Mouse (Mus musculus) kidney, embryonic 15.5 days (tissue): ENCODE measurements around the gene Amotl1. TPM values are rescaled to one million over a fixed set of nuclear protein-coding genes. Genes with fewer than 3 reads are reported as not detected.
A peak's percentile ranks its signal among the peaks of the same experiment; 100 is the strongest.

Experiments
- ATAC-seq: fragments of 200-750 bp; cut with Nextera tagmentation; replicated peaks from 2 replicates; pipeline ENCODE4 v1.8.0; 2017; ENCODE audit warnings: moderate TSS enrichment; ENCODE audit not compliant: low FRiP score
- H3K27ac ChIP-seq: fragments of 300-500 bp; sonication (generic); 2 replicates; pipeline ENCODE4 v1.5.1; 2015; ENCODE audit warnings: mild to moderate bottlenecking, inconsistent platforms
- H3K27me3 ChIP-seq: fragments of 300-500 bp; sonication (generic); 2 replicates; pipeline ENCODE4 v1.6.1; 2015; ENCODE audit warnings: inconsistent platforms
- H3K36me3 ChIP-seq: fragments of 300-500 bp; sonication (generic); 2 replicates; pipeline ENCODE4 v1.6.1; 2015; ENCODE audit warnings: inconsistent platforms
- H3K4me1 ChIP-seq: fragments of 300-500 bp; sonication (generic); 2 replicates; pipeline ENCODE4 v1.6.1; 2015; ENCODE audit warnings: inconsistent platforms
- H3K4me2 ChIP-seq: fragments of 300-500 bp; sonication (generic); 2 replicates; pipeline ENCODE4 v1.6.1; 2015; ENCODE audit warnings: moderate library complexity, mild to moderate bottlenecking, inconsistent platforms
- H3K4me3 ChIP-seq: fragments of 300-500 bp; sonication (generic); replicated peaks from 2 replicates; pipeline ENCODE4 v1.5.1; 2015; ENCODE audit warnings: mild to moderate bottlenecking, inconsistent platforms
- H3K9ac ChIP-seq: fragments of 300-500 bp; sonication (generic); 2 replicates; pipeline ENCODE4 v1.6.1; 2015; ENCODE audit warnings: mild to moderate bottlenecking, inconsistent platforms
- H3K9me3 ChIP-seq: fragments of 300-500 bp; sonication (generic); replicated peaks from 2 replicates; pipeline ENCODE4 v1.6.1; 2016; ENCODE audit warnings: inconsistent platforms
- WGBS: fragments of 180-500 bp; shearing (Covaris S2); methylation state at CpG from one replicate; pipeline ENCODE4 v1.1.7; 2015; ENCODE audit warnings: mixed read lengths; 5-methylcytosine and 5-hydroxymethylcytosine counted together
- polyA plus RNA-seq: library from polyadenylated mRNA; unstranded; fragments of >200 nt; fragmentation: Nextera tagmentation; extraction: Ambion mirVana; gene quantifications from 2 replicates; pipeline ENCODE4 v1.2.1, GENCODE M21; 2015

The Amotl1 gene
- polyA plus RNA-seq, 1 experiment from 2014 or later = 23.3 TPM

DNA sequence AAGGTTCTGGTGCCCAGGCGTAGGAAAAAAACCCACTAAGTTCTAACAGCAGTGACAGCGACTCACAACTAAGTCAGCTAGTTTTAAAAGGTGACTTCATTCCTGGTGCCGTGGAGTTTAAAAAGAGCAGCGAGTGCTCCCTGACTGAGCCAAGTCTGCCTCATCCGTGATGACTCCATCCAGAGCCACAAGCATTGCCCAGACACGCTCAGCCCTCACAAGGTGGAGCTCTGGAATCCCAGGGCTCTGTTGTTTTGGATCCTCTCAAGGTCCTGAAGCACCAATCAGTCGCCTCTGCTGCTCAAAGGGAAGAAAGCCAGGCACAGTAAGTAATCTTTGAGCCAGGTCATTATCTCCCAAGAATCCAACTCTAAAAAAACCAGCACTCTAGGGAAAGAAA is 18.0 kb upstream of the Amotl1 start:
- no peak overlapping the region for H3K9ac ChIP-seq
- H3K27ac ChIP-seq = no peak overlapping the region
- 81% methylated on average over 7 of the region's 7 CpGs for WGBS
- no peaks in the 10 kb centered on the region for H3K4me1 ChIP-seq
- H3K4me2 ChIP-seq = no peak overlapping the region
- no peaks in the 10 kb centered on the region for H3K9me3 ChIP-seq
- no peak overlapping the region for H3K4me3 ChIP-seq
- H3K36me3 ChIP-seq = no peaks in the 10 kb centered on the region
- no peaks in the 10 kb centered on the region for H3K27me3 ChIP-seq
- no peak for ATAC-seq

DNA sequence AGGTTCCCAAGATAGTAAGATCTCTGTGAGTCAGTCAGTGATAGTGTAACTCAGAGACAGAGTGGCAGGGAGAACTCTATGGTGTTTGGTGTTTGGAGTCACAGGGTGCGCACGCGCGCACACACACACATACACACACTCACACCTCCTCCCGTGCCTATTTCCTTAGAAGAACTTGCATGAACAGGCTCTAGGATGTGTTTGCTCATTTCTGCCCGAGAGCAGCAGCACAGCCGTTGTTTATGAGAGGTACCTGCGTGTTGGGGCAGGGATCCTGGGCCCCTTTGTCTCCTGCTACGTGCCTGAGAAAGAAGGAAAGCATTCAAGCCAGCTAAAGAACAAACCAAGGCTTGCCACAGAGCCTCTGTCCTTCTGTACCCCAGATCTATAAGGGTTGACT is 17.3 kb upstream of the Amotl1 start:
- no peaks in the 10 kb centered on the region for H3K9me3 ChIP-seq
- H3K36me3 ChIP-seq = no peaks in the 10 kb centered on the region
- no peaks in the 10 kb centered on the region for H3K4me1 ChIP-seq
- ATAC-seq = no peak
- H3K9ac ChIP-seq = no peak overlapping the region
- H3K4me2 ChIP-seq = no peak overlapping the region
- WGBS = 88% methylated on average over 9 of the region's 9 CpGs
- H3K4me3 ChIP-seq = no peak overlapping the region
- no peaks in the 10 kb centered on the region for H3K27me3 ChIP-seq
- H3K27ac ChIP-seq = no peak overlapping the region

DNA sequence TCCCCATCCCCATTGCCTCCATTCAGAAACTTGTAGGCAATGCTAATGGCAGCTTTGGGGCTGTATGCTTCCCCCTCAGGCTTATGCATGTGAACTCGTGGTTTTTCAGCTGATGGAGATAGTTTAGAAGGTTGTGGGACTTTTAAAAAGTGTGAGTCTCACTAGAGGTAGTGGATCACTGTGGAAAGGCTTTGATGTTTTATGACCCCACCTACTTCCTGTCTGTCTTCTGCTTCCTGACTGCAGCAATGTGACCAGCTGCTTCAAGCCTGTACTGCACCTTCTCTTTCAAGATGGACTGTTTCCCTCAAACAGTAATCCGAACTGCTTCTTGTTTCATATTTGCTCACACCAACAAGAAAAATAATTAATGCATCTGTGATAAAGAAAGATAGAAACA is 13.1 kb upstream of the Amotl1 start:
- Histone ChIP-seq H3K9ac (no peak overlapping the region), H3K9me3 (no peaks in the 10 kb centered on the region), H3K27me3 (no peaks in the 10 kb centered on the region), H3K4me3 (no peak overlapping the region), H3K27ac (no peak overlapping the region), H3K4me1 (no peaks in the 10 kb centered on the region), H3K36me3 (no peaks in the 10 kb centered on the region), H3K4me2 (no peak overlapping the region)
- 35% methylated on average over 2 of the region's 2 CpGs for WGBS
- no peak for ATAC-seq

DNA sequence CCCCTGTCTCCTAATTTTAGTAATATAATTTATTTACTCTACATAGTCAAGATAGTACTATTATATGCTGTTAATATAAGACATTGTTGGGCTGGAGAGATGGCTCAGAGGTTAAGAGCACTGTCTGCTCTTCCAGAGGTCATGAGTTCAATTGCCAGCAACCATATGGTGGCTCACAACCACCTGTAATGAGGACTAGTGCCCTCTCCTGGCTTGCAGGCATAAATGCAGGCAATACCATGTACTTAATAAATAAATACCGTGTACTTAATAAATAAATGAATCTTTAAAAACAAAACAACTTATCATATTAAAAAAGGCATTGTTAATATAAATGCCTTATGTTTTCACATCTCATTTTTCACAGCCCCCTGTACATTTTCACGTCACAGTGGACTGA is 9.2 kb upstream of the Amotl1 start:
- H3K27me3 ChIP-seq = no peaks in the 10 kb centered on the region
- no peak overlapping the region for H3K4me3 ChIP-seq
- ATAC-seq = no peak
- no peaks in the 10 kb centered on the region for H3K4me1 ChIP-seq
- no peak overlapping the region for H3K27ac ChIP-seq
- 81% methylated on average over 2 of the region's 2 CpGs for WGBS
- H3K4me2 ChIP-seq = no peak overlapping the region
- H3K36me3 ChIP-seq = no peaks in the 10 kb centered on the region
- H3K9me3 ChIP-seq = no peaks in the 10 kb centered on the region
- no peak overlapping the region for H3K9ac ChIP-seq

DNA sequence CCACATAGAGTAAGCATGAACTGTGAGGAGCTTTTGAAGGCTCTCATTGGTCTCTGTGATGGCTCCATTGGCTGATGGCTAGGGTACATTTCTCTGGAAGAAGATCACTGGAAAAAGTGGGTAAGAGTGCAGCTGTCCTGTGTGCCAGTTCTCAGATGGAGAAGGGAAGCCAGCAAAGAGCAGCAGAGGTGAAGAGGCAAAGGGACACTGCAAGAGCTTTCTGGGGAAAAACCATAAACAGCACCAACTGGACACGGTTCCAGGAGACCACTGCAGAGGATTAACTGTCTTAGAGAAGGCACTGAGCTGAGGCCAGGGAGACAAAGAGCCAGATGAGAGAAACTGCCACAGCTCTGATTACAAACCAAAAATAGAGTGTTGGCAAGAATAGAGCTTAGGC is 7.9 kb upstream of the Amotl1 start:
- WGBS = 79% methylated on average over 1 of the region's 1 CpGs
- Histone ChIP-seq H3K27me3 (no peaks in the 10 kb centered on the region), H3K36me3 (no peaks in the 10 kb centered on the region), H3K9ac (no peak overlapping the region), H3K9me3 (no peaks in the 10 kb centered on the region), H3K4me2 (no peak overlapping the region), H3K27ac (no peak overlapping the region), H3K4me3 (no peak overlapping the region), H3K4me1 (no peaks in the 10 kb centered on the region)
- ATAC-seq = no peak

DNA sequence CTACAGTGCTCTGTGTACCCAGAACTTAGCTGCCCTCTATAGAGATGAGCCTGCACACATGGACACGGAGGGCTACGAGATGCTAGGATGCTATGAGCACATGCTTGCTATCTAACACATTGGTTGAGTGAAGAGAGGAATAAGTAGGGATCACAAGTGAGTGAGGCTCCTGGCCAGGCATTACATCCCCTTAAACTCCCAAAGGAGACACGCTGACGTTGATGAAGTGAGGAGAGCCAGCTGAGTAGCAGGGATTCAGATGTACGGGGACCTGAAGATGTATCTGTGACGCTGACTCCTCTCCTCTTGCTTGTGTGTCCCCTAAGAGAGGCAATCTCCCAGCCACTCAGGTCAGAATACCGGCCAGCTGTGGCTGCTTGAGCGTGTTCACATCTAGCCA is 3.0 kb upstream of the Amotl1 start:
- ATAC-seq = no peak
- no peak overlapping the region for H3K4me2 ChIP-seq
- H3K9ac ChIP-seq = no peak overlapping the region
- no peaks in the 10 kb centered on the region for H3K9me3 ChIP-seq
- no peaks in the 10 kb centered on the region for H3K36me3 ChIP-seq
- H3K27ac ChIP-seq = no peak overlapping the region
- 88% methylated on average over 8 of the region's 8 CpGs for WGBS
- H3K27me3 ChIP-seq = no peaks in the 10 kb centered on the region
- H3K4me1 ChIP-seq = peaks cover 7% of the 10 kb centered on the region
- no peak overlapping the region for H3K4me3 ChIP-seq

DNA sequence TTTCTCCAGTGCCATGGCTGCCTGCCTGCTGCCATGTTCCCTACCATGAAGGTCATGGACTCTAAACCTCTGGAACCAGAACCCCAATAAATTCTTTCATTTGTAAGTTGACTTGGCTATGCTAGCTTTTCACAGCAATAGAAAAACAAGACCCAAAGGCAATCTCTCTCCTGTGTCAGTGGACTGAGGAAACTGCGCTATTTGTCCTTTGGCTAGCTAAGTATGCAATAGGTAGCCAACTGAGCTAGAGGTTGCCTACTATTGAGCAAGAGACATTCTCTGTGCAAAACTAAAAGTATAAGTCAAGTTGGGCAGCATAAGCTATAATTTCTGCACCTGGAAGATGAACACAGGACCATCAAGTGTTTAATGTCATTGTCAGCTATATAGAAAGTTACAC is 1.8 kb upstream of the Amotl1 start:
- H3K27ac ChIP-seq = no peak overlapping the region
- H3K9me3 ChIP-seq = no peaks in the 10 kb centered on the region
- H3K4me1 ChIP-seq = peaks cover 18% of the 10 kb centered on the region
- no peaks in the 10 kb centered on the region for H3K36me3 ChIP-seq
- H3K4me2 ChIP-seq = no peak overlapping the region
- H3K27me3 ChIP-seq = no peaks in the 10 kb centered on the region
- 95% methylated on average over 1 of the region's 1 CpGs for WGBS
- H3K4me3 ChIP-seq = no peak overlapping the region
- no peak overlapping the region for H3K9ac ChIP-seq
- no peak for ATAC-seq

DNA sequence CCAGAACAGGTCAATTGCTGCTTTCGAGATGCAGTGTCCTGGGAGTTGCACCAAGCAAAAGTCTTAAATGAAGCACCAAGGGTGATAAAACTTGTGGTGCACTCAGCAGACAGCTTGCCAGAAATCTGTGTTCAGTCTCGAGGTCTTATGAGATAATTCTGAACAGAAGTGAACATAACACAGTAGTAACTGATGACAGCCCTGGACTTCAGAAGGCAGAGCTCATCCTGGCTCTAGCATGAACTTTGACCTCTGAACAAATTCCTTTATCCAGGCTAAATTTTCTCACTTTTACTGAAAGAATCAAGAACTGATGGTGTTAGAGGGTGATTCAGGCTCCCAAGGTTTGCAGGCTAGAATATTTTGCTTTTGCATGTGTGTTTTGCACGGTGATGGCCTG is 1.2 kb upstream of the Amotl1 start:
- H3K9ac ChIP-seq = no peak overlapping the region

DNA sequence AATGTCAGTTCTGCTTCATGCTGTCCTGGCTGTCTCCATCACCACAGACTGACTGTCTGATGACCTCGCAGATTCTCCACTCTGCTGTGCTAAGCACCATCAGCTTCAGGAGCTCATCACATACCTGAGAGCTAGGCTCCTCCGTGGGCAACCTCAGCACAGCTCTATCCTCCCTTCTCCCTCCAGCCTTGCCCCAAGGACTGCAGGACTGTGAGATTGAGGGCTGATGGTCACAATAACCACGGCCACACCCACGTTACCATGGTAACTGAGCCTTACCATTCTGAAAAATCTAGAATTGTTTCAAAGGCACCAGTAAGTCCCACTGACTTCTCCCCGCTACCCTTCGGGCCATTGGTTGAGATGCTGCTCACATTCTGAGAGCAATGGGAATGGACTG is 1.5 kb downstream of the Amotl1 start:
- H3K27ac ChIP-seq = peak overlapping the region; percentile 87
- no peaks in the 10 kb centered on the region for H3K9me3 ChIP-seq
- ATAC-seq = no peak
- no peak overlapping the region for H3K9ac ChIP-seq
- WGBS = 72% methylated on average over 6 of the region's 6 CpGs
- no peak overlapping the region for H3K4me3 ChIP-seq
- no peak overlapping the region for H3K4me2 ChIP-seq
- no peaks in the 10 kb centered on the region for H3K36me3 ChIP-seq
- peaks cover 35% of the 10 kb centered on the region for H3K4me1 ChIP-seq
- no peaks in the 10 kb centered on the region for H3K27me3 ChIP-seq

More for the DNA sequence above, 1.2 kb upstream of the Amotl1 start:
- Histone ChIP-seq H3K4me2 (no peak overlapping the region), H3K9me3 (no peaks in the 10 kb centered on the region), H3K36me3 (no peaks in the 10 kb centered on the region), H3K27ac (no peak overlapping the region), H3K4me3 (no peak overlapping the region), H3K4me1 (peaks cover 24% of the 10 kb centered on the region), H3K27me3 (no peaks in the 10 kb centered on the region)
- WGBS = 76% methylated on average over 3 of the region's 3 CpGs
- ATAC-seq = no peak

DNA sequence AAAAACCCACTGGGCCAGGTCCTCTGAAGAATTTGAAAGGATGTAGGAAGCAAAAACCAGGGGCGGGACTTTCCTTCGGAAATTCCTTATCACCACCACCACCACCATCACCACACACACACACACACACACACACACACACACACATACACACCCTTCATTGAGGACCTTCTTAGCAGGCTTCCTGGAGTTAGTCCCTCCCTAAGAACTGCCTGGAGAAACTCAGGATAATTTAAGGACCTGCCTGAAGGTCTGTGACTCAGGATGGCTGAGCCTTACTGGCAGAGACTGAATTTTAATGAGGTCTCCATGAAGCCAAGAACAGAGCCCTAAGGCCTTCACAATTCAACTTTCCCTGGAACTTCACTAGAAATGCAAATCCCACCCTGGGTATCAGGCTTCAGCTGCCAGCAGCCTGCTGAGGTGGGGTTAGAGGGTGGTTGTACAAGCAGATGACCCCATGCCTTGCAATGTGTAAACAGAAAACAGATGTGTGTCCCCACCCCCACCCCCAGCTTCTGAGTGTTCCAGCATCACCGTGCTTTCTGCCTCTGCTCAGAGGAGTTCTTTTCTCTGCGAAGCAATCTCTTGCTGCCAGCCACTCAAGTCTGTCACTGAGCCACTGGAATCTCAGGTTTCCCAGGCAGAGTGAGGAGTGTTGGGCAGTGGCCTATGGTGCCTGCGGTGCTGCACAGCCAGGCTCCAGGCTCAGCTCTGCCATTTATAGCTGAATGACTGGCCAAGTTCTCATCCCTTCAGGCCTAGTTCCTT is 2.4 kb downstream of the Amotl1 start:
- H3K27me3 ChIP-seq = no peaks in the 10 kb centered on the region
- H3K4me1 ChIP-seq = peaks cover 35% of the 10 kb centered on the region
- H3K36me3 ChIP-seq = no peaks in the 10 kb centered on the region
- H3K4me2 ChIP-seq = no peak overlapping the region
- H3K9me3 ChIP-seq = no peaks in the 10 kb centered on the region
- WGBS = 17% methylated on average over 5 of the region's 5 CpGs
- ATAC-seq = peak; percentile 71
- H3K9ac ChIP-seq = no peak overlapping the region
- peak overlapping the region; percentile 87 for H3K27ac ChIP-seq
- no peak overlapping the region for H3K4me3 ChIP-seq

DNA sequence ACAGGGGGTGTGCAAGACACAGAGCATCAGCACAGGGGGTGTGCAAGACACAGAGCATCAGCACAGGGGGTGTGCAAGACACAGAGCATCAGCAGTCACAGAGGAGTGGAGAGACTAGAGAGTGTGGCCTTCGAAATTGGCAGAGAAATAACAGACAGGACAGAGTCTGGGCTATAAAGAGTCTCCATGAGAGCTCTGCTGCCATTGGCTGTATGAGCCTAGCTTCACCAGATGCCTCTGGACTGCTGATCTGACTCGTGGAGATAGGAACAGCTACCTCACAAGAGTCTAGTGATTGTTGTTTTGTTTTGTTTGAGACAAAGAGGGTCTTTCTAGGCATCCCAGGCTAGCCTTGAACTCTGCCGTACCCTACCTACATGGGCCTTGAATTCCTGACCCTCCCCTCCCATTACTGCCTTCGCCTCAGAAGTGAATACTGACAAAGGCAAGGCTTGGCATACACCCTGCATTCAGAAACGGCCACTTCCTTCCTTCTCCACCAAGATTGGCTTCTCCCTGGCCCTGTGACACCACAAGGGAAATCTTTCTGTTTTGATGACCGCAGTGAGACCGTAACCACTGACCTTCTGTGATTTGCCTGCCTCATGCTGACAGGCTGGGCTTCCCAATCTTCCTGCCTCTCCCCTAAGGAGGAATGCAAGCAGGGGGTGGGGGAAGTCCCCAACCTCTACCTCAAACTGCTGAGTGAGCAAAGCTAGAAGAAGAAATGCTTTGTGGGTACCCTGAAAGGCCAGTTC is 3.4 kb downstream of the Amotl1 start:
- H3K9ac ChIP-seq = no peak overlapping the region
- peak; percentile 74 for ATAC-seq

DNA sequence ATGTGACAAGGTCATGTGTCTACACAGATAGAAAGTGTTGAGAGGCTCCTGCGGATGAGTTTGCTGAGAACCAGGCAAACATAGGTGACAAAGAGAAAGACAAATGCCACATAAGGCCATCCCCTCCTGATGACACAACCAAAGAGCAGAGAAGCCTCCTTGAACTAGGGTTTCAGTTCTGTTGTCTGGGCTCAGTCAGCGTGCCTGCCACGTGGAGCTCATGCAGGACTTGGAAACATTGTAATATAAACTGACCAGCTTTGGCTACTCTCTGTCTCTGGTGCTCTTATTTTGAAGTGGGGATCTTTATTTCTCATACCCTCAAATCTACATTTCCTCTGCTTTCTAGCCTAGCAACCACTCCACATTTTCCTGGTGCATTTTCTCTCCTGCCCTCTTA is 8.6 kb downstream of the Amotl1 start:
- no peak overlapping the region for H3K27ac ChIP-seq
- no peak overlapping the region for H3K4me2 ChIP-seq
- WGBS = 76% methylated on average over 3 of the region's 3 CpGs
- H3K9ac ChIP-seq = no peak overlapping the region
- peaks cover 11% of the 10 kb centered on the region; the same call in 1 of the 2 replicates for H3K27me3 ChIP-seq
- no peaks in the 10 kb centered on the region for H3K9me3 ChIP-seq
- no peaks in the 10 kb centered on the region for H3K36me3 ChIP-seq
- no peak for ATAC-seq
- H3K4me1 ChIP-seq = peaks cover 35% of the 10 kb centered on the region
- no peak overlapping the region for H3K4me3 ChIP-seq

More for the DNA sequence above, 3.4 kb downstream of the Amotl1 start:
- 24% methylated on average over 7 of the region's 7 CpGs for WGBS
- Histone ChIP-seq H3K9me3 (no peaks in the 10 kb centered on the region), H3K36me3 (no peaks in the 10 kb centered on the region), H3K4me2 (no peak overlapping the region), H3K4me3 (no peak overlapping the region), H3K4me1 (peaks cover 35% of the 10 kb centered on the region), H3K27ac (peak overlapping the region; percentile 87), H3K27me3 (no peaks in the 10 kb centered on the region)
